Comparison of ENCODE assay signal across 29 mouse cellular contexts in the genomic region with DNA sequence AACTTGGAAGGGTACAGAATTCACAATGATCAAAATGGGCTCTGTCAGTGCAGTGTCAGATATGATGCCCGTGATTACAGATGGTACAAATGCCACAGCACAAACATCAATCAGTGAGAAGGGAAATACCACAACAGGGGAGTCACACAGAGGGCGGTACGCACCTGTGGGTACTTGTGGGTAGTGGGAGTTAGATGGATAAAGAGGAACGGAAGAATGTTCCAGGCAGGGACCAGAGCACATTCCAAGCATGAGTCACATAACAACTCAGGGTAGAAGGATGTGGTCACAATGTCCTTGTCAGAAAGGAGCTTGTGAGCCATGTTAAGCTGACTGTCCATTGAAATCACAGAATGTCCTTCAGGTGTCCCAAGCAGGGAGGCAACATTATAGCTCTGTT. TPM values are rescaled to one million over a fixed set of nuclear protein-coding genes. Genes with fewer than 3 reads are reported as not detected.
"Had no signal": no experiment of that assay in that cellular context is flagged by ENCODE, and none has a peak within 500 bp of the region (broad histone marks: within the 10 kb centered on the region; RNA-seq: fewer than 3 reads in every experiment).

No protein-coding gene starts in this region.

- H3K9ac ChIP-seq: heart, embryonic 13.5 days; heart, embryonic 15.5 days; hindbrain, embryonic 12.5 days; hindbrain, embryonic 14.5 days; intestine, embryonic 15.5 days; kidney, embryonic 15.5 days; limb, embryonic 12.5 days; liver, embryonic 13.5 days had no signal

- H3K4me1 ChIP-seq: heart, embryonic 13.5 days; heart, embryonic 15.5 days; hindbrain, embryonic 10.5 days; hindbrain, embryonic 12.5 days; intestine, embryonic 15.5 days; kidney, embryonic 15.5 days; limb, embryonic 10.5 days; liver, embryonic 13.5 days had no signal

- DNase-seq: gastrocnemius, postnatal 14 days; gastrocnemius, postnatal 36 days; heart, adult 11 months; heart, adult 2 months; heart, postnatal 14 days; heart, postnatal 4 days; kidney, adult 11 months; kidney, adult 2 months; kidney, adult 9 months; kidney, postnatal 14 days; kidney, postnatal 36 days; liver; liver, embryonic 13.5 days had no signal

- H3K27ac ChIP-seq: heart, adult 2 months; heart, embryonic 13.5 days; heart, embryonic 15.5 days; hindbrain, embryonic 10.5 days; hindbrain, embryonic 12.5 days; hindbrain, embryonic 14.5 days; intestine, embryonic 15.5 days; kidney, embryonic 15.5 days; kidney, postnatal 0 days; left cerebral cortex, adult 2 months; limb, embryonic 10.5 days; limb, embryonic 12.5 days; liver, embryonic 13.5 days had no signal

- H3K36me3 ChIP-seq: heart, embryonic 13.5 days; heart, embryonic 15.5 days; hindbrain, embryonic 10.5 days; intestine, embryonic 15.5 days; kidney, embryonic 15.5 days; limb, embryonic 10.5 days; limb, embryonic 12.5 days; liver, embryonic 13.5 days had no signal

- H3K27me3 ChIP-seq: heart, embryonic 13.5 days; heart, embryonic 15.5 days; hindbrain, embryonic 12.5 days; intestine, embryonic 15.5 days; kidney, embryonic 15.5 days; limb, embryonic 12.5 days; liver, embryonic 13.5 days had no signal

- H3K4me3 ChIP-seq: heart, adult 2 months; heart, embryonic 13.5 days; heart, embryonic 15.5 days; hindbrain, embryonic 10.5 days; hindbrain, embryonic 12.5 days; intestine, embryonic 15.5 days; kidney, embryonic 15.5 days; left cerebral cortex, adult 2 months; limb, embryonic 10.5 days; limb, embryonic 12.5 days; liver, embryonic 13.5 days had no signal

- ATAC-seq: hindbrain, embryonic 16.5 days; inflammation-experienced regulatory T-cells, adult 6 months; intestine, embryonic 15.5 days had no signal

- H3K4me2 ChIP-seq: heart, embryonic 11.5 days; heart, embryonic 13.5 days; heart, embryonic 15.5 days; hindbrain, embryonic 12.5 days; hindbrain, embryonic 14.5 days; intestine, embryonic 15.5 days; kidney, embryonic 15.5 days; limb, embryonic 12.5 days; liver, embryonic 11.5 days; liver, embryonic 13.5 days had no signal

- H3K9me3 ChIP-seq: heart, embryonic 15.5 days; hindbrain, embryonic 10.5 days; hindbrain, embryonic 12.5 days; intestine, embryonic 15.5 days; kidney, embryonic 15.5 days; limb, embryonic 10.5 days; limb, embryonic 12.5 days; liver, embryonic 13.5 days had no signal

RNA-seq across cellular contexts. Expression of a gene that starts 29.8 kb away (rescaled TPM):
- polyA plus RNA-seq: gonadal fat pad, adult 2 months; heart, adult 2 months; kidney, adult 2 months; kidney, postnatal 0 days; liver, embryonic 11.5 days had no signal
